Mouse (Mus musculus) MEL-GATA-1-ER (cell line): Measurements from ENCODE around the gene Rbmx2.

ENCODE experiments used
- DNase-seq: peaks from one replicate; pipeline ENCODE4 v3.0.0-alpha.2; 2012; ENCODE audit warnings: low read depth; ENCODE audit errors: extremely low read depth

The Rbmx2 gene

DNA sequence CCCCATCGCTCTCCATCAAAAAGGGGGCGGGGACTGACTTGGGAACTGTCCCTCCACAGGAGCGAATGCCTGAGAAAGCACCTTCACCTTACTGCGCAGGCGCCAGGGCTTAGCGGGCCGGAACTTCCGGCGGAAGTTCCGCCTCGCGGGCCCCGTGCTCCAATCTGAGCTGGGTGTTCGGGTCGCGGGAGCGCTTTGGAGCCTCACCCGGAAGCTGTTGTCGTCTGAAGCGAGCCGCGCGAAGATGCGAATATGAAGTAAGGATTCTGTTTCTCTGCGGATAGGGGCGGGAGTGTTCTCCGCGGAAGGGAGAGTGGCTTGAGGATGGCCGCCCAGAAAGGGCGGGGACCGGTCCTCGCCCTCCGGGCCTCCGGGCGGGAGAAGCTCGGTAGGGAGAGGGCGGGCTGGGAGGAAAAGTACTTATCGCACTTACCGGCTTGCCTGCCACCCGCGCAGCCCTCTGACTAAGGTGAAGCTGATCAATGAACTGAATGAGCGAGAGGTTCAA is at the start of gene Rbmx2:
Gene Rbmx2 (plus strand): TSS at position 141 of the 508 bp plus-strand sequence.
- peak; percentile 79 for DNase-seq

DNA sequence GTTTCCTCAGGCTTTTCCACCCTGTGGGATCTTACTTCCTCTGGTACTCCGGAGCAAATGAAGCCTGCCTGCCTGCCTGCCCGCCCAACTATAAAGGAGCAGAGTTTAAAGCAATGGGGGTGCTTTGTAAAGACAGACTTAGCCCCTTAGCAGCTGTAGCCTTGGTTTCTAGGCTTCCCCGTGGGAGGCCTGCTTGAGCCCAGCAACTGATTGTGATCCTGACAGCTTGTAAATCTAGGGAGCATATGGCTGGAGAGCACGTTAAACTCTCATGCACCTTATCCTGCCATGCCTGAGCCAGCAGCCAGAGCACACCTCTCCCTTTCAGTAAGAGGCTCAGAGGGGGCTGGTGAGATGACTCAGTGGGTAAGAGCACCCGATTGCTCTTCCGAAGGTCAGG is 28.0 kb upstream of the Rbmx2 start:
- DNase-seq, result no peak

DNA sequence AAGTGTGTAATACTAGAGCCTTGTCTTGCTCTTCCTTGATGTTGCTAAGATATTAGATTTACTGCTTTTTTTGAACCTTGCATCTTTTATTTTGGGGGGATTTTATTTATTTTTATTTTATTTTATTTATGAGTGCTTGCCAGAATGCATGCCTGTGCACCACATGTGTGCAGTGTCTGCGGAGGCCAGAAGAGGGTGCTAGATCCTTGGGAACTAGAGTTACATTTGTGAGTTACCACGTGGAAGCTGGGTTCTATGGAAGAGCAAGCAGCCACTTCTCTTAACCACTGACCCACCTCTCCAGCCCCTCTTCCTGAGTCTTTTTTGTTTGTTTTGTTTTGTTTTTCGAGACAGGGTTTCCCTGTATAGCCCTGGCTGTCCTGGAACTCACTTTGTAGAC is 25.2 kb upstream of the Rbmx2 start:
- no peak for DNase-seq

DNA sequence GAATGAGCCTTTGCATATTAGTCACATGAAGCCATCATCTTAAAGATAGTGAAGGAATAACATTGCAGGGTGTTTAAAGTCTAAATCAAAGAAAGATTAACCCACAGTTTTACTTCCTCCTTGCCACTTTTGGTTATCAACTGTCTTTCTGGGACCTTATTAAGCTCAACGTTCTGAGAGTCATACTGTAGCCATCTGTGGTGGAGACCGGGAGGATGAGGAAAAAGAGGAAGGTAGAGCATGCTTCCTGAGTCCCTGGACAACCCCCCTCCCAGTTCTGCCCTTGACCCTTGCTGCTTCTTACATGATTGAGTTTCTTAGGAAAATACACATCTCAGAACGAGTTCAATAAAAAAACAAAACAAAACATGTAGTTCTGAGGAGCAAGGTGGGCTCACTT is 23.1 kb upstream of the Rbmx2 start:
- no peak for DNase-seq

DNA sequence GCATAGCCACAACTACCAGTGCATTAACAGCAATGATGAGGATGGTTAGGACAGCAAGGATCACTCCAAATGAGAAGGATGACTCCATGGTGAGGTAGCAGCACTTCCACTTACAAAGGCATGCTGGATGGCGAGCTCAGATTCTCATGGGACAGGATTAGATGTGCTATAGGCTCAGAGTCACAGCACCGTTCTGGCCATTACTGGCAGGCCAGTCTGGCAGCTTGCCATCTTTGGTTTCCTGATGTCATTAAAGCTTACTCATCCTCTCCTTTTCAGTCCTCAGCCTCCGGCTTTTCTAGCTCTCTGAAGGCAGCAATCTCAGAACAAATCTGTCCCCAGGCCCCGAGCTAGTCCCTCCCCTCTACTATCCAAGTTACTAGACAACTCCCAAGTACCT is 20.6 kb upstream of the Rbmx2 start, which contains the start of gene Gpr119:
Gene Gpr119 (minus strand): TSS at position 308 of the 400 bp plus-strand sequence.
- no peak for DNase-seq

DNA sequence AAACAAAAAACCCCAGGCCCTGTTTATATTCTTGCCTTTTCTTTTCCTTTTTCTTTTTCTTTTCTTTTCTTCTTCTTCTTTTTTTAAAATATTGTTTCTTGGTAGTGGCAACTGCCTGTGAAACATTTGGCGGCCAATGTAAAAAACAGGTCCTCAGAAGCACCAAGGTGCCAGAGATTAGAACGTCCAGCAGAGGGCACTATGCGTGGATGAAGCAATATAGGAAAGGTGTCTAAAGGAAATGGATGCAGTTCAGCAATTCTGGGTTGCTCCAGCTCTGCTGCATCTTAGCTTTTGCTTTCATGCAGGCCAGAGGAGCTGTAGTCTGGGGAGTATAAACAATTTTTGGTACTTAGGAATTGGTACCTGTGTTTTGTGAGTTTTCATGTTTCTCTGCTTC is 11.4 kb upstream of the Rbmx2 start:
- no peak for DNase-seq

DNA sequence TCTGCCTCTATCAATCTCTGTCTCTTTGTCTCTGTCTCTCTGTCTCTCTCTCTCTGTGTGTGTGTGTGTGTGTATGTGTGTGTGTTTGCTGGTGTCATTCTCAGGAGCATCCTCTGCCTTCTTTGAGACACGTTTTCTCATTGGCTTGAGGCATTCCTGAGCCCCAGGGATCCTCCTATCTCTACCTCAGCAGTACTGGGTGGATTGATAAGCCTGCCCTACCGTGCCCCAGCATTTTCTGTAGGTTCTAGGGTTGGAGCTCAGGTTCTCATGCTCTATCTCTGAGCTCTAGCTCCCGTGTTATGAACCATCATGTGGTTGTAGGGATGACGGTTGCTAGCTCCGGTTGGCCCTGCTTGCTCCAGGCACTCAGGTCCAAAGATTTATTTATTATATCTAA is 10.9 kb upstream of the Rbmx2 start:
- DNase-seq, result no peak

DNA sequence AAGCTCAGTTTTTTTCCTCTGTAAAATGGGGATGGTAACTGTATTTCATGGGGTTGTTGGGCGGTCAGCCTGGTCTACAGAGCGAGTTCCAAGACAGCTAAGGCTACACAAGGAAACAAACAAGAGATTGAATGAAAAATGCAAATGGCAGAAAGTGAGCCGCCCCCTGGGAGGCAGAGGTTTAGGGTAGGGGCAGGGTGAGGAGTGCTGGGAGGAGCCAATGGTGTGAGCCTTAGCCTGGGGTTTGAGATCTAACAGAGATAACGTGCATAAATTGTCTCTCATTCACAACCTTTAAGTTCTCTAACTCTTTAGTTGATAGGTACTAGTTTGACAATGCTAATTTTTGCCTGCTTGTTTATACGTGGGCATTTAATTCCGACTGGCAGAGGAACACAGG is 344 bp upstream of the Rbmx2 start:
- no peak for DNase-seq

DNA sequence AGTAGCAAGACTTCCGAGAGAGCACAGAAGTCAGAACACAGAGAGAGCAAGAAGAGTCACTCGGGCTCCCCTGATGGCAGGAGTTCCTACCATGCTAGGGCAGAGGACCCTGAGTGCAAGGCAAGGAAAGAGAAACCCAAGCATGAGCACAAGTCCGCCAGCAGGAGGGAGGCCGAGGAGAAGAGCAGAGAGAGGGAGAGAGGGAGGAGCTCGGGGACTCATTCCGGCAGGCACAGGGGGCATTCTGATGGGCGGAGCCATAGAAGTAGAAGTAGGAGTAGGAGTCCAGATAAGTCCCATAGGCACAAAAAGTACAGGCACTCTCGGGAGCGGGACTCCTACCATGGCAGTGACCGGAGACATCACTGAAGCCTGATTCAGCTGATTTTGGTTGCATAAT is 14.9 kb downstream of the Rbmx2 start:
- DNase-seq, result no peak

DNA sequence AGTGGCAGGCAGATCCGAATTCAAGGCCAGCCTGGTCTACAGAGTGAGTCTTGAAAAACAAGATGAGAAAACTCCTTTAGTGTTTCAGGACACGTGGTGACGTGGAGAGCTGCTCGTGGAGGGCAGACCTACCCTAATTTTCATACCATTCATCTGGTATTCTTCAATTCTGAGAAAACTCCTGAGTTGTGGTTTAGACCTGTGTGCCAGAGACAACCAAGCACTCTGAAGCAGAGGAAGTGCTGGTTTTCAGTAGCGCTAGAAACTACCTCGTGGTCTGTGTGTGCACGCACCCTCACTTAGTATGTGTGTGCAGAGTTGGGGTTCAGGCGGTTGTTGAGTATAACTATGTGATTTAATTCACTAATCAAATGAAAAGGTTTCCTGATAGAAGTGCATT is 18.0 kb downstream of the Rbmx2 start:
- DNase-seq, result no peak

DNA sequence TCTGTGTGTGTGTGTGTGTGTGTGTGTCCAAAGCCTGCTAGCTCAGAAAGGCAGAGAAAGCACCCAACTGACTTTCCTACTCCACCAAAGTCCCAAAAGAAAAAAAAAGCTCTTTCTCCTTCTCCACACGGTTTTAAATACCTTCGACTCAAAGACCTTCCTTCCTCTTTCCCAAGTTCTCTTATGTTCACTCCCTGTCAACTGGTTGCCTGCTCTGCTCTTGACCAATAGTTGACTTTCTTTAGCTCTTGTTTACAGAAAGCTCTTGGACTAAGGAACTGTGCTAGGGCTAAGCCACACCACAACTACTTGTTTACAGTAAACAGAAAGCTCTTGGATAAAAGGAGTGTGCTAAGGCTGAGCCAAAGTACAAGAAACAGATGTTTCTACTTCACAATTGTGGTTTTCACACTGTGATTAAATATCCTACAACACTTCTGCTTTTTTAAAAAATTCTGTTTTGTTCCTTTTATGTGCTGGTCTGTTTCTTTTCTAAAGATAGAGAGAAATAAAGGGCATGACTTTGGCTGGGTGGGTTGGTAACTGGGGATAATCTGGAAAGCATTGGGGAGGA is 60.0 kb downstream of the Rbmx2 start:
- peak; percentile 27 for DNase-seq
